Mouse (Mus musculus) hindbrain, embryonic 13.5 days (tissue): ENCODE measurements around the gene H2afb1. TPM values are rescaled to one million over a fixed set of nuclear protein-coding genes. Genes with fewer than 3 reads are reported as not detected.
"Not testable (repeated sequence)": the region's sequence is repeated elsewhere in the genome, so short reads cannot be mapped to it uniquely, and the experiment has no call there.

Source experiments
- ATAC-seq: fragments of 200-750 bp; cut with Nextera tagmentation; 2 replicates; pipeline ENCODE4 v1.8.0; 2017; ENCODE audit warnings: moderate TSS enrichment; ENCODE audit not compliant: low FRiP score
- H3K27ac ChIP-seq: fragments of 300-500 bp; sonication (generic); 2 replicates; pipeline ENCODE4 v1.5.1; 2015; ENCODE audit warnings: inconsistent platforms, mild to moderate bottlenecking, moderate library complexity
- H3K27me3 ChIP-seq: fragments of 300-500 bp; sonication (generic); 2 replicates; pipeline ENCODE4 v1.6.1; 2015; ENCODE audit warnings: mild to moderate bottlenecking, inconsistent platforms
- H3K36me3 ChIP-seq: fragments of 300-500 bp; sonication (generic); 2 replicates; pipeline ENCODE4 v1.6.1; 2015; ENCODE audit warnings: mild to moderate bottlenecking, inconsistent platforms
- H3K4me1 ChIP-seq: fragments of 300-500 bp; sonication (generic); replicated peaks from 2 replicates; pipeline ENCODE4 v1.6.1; 2015; ENCODE audit warnings: inconsistent platforms
- H3K4me2 ChIP-seq: fragments of 300-500 bp; sonication (generic); 2 replicates; pipeline ENCODE4 v1.6.1; 2015; ENCODE audit warnings: inconsistent platforms, mild to moderate bottlenecking, moderate library complexity
- H3K4me3 ChIP-seq: fragments of 300-500 bp; sonication (generic); 2 replicates; pipeline ENCODE4 v1.5.1; 2015; ENCODE audit warnings: mild to moderate bottlenecking, inconsistent platforms
- H3K9ac ChIP-seq: fragments of 300-500 bp; sonication (generic); 2 replicates; pipeline ENCODE4 v1.6.1; 2015; ENCODE audit warnings: mild to moderate bottlenecking, inconsistent platforms
- H3K9me3 ChIP-seq: fragments of 300-500 bp; sonication (generic); 2 replicates; pipeline ENCODE4 v1.6.1; 2016; ENCODE audit warnings: inconsistent platforms
- WGBS: fragments of 180-500 bp; shearing (Covaris S2); methylation state at CpG from one replicate; pipeline ENCODE4 v1.1.7; 2015; 5-methylcytosine and 5-hydroxymethylcytosine counted together
- polyA plus RNA-seq: library from polyadenylated mRNA; unstranded; fragments of >200 nt; fragmentation: Nextera tagmentation; extraction: Ambion mirVana; gene quantifications from 2 replicates; pipeline ENCODE4 v1.2.1, GENCODE M21; 2015

H2afb1 gene
- not detected in 2 replicates for polyA plus RNA-seq

GRCm38 (mm10) chrX:117014457-117014856 is at the start of gene H2afb1:
TSS of gene H2afb1 (plus strand) at chrX:117014757.
- H3K27ac ChIP-seq, H3K4me3 ChIP-seq, H3K9me3 ChIP-seq, H3K4me1 ChIP-seq, H3K4me2 ChIP-seq, H3K36me3 ChIP-seq, H3K9ac ChIP-seq, ATAC-seq, H3K27me3 ChIP-seq: not testable (repeated sequence)
- 93% methylated on average over 3 of the region's 8 CpGs for WGBS

- Histone ChIP-seq H3K9ac (no peak overlapping the region), H3K4me1 (no peaks in the 10 kb centered on the region), H3K4me3 (no peak overlapping the region), H3K4me2 (no peak overlapping the region), H3K36me3 (no peaks in the 10 kb centered on the region), H3K27me3 (no peaks in the 10 kb centered on the region), H3K27ac (no peak overlapping the region), H3K9me3 (no peaks in the 10 kb centered on the region)
- no peak for ATAC-seq
- WGBS = 75% methylated on average over 2 of the region's 2 CpGs
Observed at GRCm38 (mm10) chrX:117036085-117036484, 21.5 kb downstream of the H2afb1 start.
